Mouse (Mus musculus): ENCODE data around the gene Fam118b. TPM values are rescaled to one million over a fixed set of nuclear protein-coding genes. Genes with fewer than 3 reads are reported as not detected.

The Fam118b gene
- polyA plus RNA-seq, 1 experiment from 2014 or later = 75.3 TPM

DNA sequence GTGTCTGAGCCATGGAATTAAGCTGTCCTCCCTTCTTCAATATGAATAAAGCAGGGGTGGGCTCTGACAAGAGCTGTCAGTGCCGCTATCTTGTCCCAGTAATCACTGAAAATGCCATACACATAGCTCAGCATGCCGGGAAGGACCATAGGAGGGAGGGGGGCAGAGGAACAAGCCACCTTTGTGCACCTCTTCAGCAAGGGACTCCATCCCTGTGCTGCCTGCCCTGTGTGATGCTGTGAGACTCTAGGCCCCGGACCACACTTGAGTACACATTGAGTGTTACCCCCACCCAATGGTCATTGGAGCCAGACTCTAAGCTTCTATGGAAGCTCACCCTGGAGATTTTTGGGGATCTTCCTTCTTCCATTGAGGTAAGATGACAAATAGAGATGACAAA, 18.7 kb upstream of the Fam118b start:
- H3K4me2 ChIP-seq = no peak overlapping the region
- H3K27me3 ChIP-seq = peaks cover 83% of the 10 kb centered on the region
- H3K4me1 ChIP-seq (replicated peaks) = no peaks in the 10 kb centered on the region
- no peaks in the 10 kb centered on the region for H3K9me3 ChIP-seq
- H3K36me3 ChIP-seq = no peaks in the 10 kb centered on the region
- ATAC-seq (ENCODE audit: low FRiP score) = no peak
- no peak overlapping the region for H3K4me3 ChIP-seq
- 69% methylated on average over 3 of the region's 3 CpGs for WGBS
- H3K27ac ChIP-seq = no peak overlapping the region
- no peak overlapping the region for H3K9ac ChIP-seq

DNA sequence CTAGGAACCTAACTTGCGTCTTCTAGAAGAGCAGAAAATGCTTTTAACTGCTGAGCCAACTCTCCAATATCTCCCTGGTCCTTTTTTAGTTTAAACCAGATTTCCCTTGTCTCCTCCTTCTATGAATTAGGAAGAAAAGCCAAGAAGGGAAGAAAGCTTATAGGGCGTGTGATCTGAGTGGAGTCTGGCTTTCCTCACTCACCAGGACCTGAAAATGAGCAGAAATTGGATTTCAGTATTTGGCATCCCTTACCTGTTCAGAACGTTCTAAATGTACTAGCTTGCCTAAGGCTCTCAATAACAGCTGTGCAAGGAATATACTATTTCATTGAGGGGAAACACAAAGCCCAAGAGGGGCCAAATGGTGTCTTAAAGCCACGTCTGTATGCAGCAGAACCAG, 16.7 kb upstream of the Fam118b start:
- H3K4me2 ChIP-seq = no peak overlapping the region
- H3K9me3 ChIP-seq = no peaks in the 10 kb centered on the region
- no peak overlapping the region for H3K4me3 ChIP-seq
- no peaks in the 10 kb centered on the region for H3K4me1 ChIP-seq (replicated peaks)
- no peak overlapping the region for H3K9ac ChIP-seq
- no peak for ATAC-seq (ENCODE audit: low FRiP score)
- H3K27ac ChIP-seq = no peak overlapping the region
- H3K27me3 ChIP-seq = peaks cover 64% of the 10 kb centered on the region
- H3K36me3 ChIP-seq = no peaks in the 10 kb centered on the region
- 89% methylated on average over 4 of the region's 4 CpGs for WGBS

DNA sequence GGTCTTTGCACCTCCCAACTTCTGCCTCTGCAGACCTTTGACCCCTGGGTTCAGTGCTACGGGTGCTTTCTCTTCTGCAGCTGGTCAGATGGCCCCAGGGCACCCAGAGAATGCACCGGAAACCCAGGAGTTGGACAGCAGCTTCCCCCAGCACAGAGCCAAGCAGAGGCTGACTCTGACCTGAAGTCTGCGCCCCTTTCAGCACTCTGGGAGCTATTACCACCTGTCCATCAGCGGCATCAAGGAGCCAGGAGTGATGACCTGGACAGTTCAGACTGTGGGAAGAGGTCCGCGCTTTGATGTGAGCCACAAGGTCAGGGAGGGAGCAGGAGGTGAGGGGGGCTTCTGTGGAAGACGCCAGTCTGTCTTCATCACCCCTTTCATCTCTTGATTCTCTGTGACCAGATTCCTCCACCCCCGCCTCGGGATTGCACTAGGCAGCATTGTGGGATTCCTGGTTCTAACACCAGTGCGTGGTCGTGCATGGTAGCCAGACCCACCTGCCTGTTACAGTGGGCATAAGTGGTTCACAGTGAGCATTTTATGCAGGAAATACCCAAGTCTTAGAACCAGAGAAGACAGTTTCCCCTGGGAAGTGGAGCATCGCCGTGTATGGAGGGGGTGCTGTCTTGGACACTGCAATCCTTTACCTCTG, 15.9 kb upstream of the Fam118b start:
- no peak overlapping the region for H3K4me2 ChIP-seq
- peak; percentile 52 for ATAC-seq (ENCODE audit: low FRiP score)
- 60% methylated on average over 13 of the region's 13 CpGs for WGBS
- H3K9me3 ChIP-seq = no peaks in the 10 kb centered on the region
- no peaks in the 10 kb centered on the region; the same call in 1 of the 2 replicates for H3K36me3 ChIP-seq
- no peak overlapping the region for H3K27ac ChIP-seq
- H3K4me3 ChIP-seq = no peak overlapping the region
- H3K4me1 ChIP-seq (replicated peaks) = no peaks in the 10 kb centered on the region
- peaks cover 55% of the 10 kb centered on the region for H3K27me3 ChIP-seq
- H3K9ac ChIP-seq = no peak overlapping the region

DNA sequence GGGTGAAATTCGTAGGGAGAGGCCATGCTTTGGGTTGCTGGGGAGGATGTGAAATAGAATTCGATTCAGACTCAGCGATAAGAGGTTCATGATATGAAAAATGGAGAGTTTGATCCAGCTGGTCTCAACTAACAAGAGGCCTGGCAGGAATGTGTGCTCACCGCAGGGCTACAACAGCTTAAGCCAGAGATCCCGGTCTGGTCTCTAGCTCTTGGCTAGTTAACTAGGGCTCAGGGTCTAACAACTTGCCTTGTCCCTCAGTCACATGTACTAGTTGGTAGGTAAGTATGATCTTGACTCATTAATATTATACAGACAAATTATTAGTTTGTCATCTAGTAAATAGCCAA, 15.2 kb upstream of the Fam118b start:
- Histone ChIP-seq H3K9ac (no peak overlapping the region), H3K4me3 (no peak overlapping the region), H3K27me3 (peaks cover 48% of the 10 kb centered on the region), H3K4me1 (replicated peaks) (no peaks in the 10 kb centered on the region), H3K9me3 (no peaks in the 10 kb centered on the region), H3K4me2 (no peak overlapping the region), H3K27ac (no peak overlapping the region), H3K36me3 (peaks cover 3% of the 10 kb centered on the region)
- ATAC-seq (ENCODE audit: low FRiP score) = 0 out of 2 replicates have a peak, but pooled peaks have one; percentile 33
- WGBS = 64% methylated on average over 5 of the region's 5 CpGs

DNA sequence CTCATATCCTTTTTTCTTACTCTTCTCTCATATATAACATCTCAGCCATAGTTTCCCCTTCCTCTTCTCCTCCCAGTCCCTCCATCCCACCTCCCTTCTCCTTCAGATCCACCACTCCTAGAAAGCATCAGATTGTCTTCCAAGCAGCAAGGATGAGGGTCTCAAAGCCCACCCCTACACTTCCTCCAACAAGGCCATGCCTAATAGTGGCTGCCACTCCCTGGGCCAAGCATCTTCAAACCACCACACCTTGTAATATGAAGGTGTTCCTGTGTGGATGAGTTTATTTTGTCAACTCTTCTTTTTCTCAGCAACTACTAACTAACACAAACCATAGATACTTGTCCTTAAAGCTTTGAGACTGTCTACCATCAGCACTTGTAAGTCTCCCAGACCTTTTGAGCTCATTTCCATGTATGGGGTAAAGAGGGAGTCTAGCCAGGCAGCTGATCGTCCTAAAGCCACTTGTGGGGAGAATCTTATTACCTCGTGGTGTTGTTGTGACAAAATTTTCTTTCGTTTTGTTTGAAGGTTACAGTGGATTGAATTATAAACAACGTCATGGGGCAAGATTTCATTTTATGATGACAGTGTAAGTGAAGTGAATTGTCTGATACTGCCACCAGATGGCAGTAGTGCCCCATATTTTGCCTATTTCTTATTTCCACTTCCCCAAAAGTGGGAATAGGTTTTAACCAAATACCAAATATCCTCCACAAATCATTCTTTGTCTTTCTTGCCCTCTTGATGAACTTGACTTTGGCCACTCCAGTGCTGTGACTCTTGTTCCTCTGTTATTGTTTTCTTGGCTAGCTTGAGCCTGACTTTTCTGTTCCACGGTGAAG, 14.6 kb upstream of the Fam118b start:
- Histone ChIP-seq H3K9me3 (no peaks in the 10 kb centered on the region), H3K9ac (no peak overlapping the region), H3K4me1 (replicated peaks) (no peaks in the 10 kb centered on the region), H3K27ac (no peak overlapping the region), H3K4me3 (no peak overlapping the region), H3K27me3 (peaks cover 42% of the 10 kb centered on the region), H3K4me2 (no peak overlapping the region), H3K36me3 (peaks cover 9% of the 10 kb centered on the region)
- WGBS = 20% methylated on average over 5 of the region's 5 CpGs
- ATAC-seq (ENCODE audit: low FRiP score) = 0 out of 2 replicates have a peak, but pooled peaks have one; percentile 34

DNA sequence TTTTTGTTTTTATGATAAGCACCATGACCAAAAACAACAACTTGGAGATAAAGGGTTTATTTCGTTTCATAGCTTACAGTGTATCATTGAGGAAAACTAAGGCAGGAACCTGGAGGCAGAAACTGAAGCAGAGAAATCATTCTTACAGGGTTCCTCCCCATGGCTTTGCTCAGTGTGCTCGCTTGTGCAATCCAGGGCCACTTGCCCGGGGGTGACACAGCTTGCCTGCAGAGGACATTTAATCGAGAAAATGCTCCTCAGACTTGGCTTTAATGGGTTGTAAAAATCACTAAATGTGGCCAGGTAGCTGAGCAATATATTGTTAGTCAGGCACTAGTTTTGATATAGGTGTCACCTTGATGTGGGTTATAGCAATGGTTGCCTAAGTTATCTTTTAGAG, 10.8 kb upstream of the Fam118b start:
- Histone ChIP-seq H3K27ac (no peak overlapping the region), H3K9me3 (no peaks in the 10 kb centered on the region), H3K9ac (0 out of 2 replicates have a peak overlapping the region, but pooled peaks have one; percentile 9), H3K36me3 (peaks cover 39% of the 10 kb centered on the region), H3K4me2 (no peak overlapping the region), H3K27me3 (peaks cover 6% of the 10 kb centered on the region), H3K4me1 (replicated peaks) (no peaks in the 10 kb centered on the region), H3K4me3 (no peak overlapping the region)
- 87% methylated on average over 4 of the region's 4 CpGs for WGBS
- no peak for ATAC-seq (ENCODE audit: low FRiP score)

DNA sequence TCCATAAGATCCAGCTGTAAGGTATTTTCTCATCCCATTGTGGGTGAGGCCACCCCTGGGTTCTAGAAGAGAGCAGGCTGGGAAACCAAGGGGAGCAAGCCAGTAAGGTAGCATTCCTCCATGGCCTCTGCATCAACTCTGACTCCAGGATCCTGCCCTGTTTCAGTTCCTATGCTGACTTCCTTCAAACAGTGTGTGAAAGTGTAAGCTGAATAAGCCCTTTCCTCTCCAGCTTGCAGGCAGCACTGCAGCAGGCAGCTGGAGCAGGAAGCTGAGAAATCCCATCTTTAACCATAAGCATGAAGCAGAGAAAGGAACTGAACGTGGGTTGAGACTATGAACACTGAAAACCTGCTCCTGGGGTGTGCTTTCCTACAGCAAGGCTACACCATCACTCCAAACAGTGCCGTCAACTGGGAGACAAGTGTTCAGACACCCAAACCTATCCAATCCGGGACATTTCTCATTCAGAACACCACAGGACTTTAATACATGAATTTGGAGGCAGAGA, 10.3 kb upstream of the Fam118b start:
- no peaks in the 10 kb centered on the region for H3K4me1 ChIP-seq (replicated peaks)
- H3K36me3 ChIP-seq = peaks cover 44% of the 10 kb centered on the region
- H3K9me3 ChIP-seq = no peaks in the 10 kb centered on the region
- 0 out of 2 replicates have a peak, but pooled peaks cover under 1% of the 10 kb centered on the region for H3K27me3 ChIP-seq
- no peak overlapping the region for H3K27ac ChIP-seq
- 91% methylated on average over 3 of the region's 3 CpGs for WGBS
- no peak overlapping the region for H3K9ac ChIP-seq
- H3K4me3 ChIP-seq = no peak overlapping the region
- H3K4me2 ChIP-seq = no peak overlapping the region
- ATAC-seq (ENCODE audit: low FRiP score) = no peak

DNA sequence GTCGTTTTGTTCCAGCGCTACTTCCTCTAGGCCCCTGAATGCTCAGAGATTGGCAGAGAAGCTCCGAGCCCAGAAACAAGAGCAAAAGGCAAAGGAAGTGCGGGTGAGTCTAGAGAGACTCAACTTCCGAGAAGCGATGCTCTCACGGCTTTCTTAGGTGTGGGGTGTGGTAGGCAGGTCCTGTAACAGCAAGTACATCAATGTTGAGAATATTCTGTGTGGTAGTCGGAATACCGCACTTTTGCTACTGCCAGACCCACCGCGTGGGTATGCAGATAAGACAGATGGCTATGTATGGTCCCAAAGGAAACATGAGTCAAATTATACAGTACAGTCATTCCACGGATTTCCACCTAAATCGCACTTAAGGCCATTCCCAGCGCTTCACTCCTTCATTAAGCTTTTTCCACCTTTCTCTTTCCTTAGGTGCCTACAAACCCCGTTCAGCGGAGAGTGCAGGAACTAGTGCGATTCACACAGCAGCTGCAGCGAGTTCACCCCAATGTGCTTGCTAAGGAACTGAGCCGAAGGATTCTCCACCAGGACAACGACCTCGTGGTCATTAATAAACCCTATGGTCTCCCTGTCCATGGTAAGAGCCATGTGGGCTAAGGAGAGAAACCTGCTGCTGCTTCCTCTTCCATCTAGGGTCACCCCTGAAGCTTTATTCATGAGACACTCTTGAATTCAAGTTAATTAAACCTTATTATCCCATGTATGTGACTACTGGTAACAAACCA, 541 bp upstream of the Fam118b start:
- Histone ChIP-seq H3K27me3 (no peaks in the 10 kb centered on the region), H3K9ac (peak overlapping the region; percentile 77), H3K4me1 (replicated peaks) (peaks cover 25% of the 10 kb centered on the region), H3K36me3 (peaks cover 10% of the 10 kb centered on the region), H3K4me2 (peak overlapping the region; percentile 66), H3K9me3 (no peaks in the 10 kb centered on the region), H3K27ac (peak overlapping the region; percentile 81), H3K4me3 (peak overlapping the region; percentile 79)
- peak; percentile 65 for ATAC-seq (ENCODE audit: low FRiP score)
- 2% methylated on average over 21 of the region's 21 CpGs for WGBS

DNA sequence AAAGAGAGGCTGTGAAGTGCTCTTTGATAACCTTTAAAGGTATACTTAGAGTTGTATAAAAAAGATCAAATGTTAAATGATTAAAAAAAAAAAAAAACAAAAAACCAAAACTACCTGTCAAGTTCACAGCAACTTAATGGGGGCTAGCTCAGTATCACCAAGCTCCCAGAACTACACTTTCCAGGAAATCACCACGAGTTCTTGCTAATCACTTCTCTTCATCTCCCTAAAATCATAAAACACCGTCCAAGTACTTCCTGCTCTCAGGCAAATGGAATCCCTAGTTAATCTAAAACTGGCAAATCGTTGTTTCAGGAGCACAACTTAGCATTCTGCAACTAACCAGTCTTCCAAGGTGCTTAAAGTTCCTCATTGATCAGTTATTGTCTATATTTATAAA, 3.1 kb downstream of the Fam118b start:
- H3K27ac ChIP-seq = no peak overlapping the region
- H3K9ac ChIP-seq = no peak overlapping the region
- H3K36me3 ChIP-seq = no peaks in the 10 kb centered on the region
- no peak overlapping the region for H3K4me3 ChIP-seq
- no peaks in the 10 kb centered on the region for H3K9me3 ChIP-seq
- H3K4me2 ChIP-seq = no peak overlapping the region
- WGBS = 94% methylated on average over 3 of the region's 3 CpGs
- ATAC-seq (ENCODE audit: low FRiP score) = no peak
- H3K27me3 ChIP-seq = no peaks in the 10 kb centered on the region
- peaks cover 23% of the 10 kb centered on the region for H3K4me1 ChIP-seq (replicated peaks)

DNA sequence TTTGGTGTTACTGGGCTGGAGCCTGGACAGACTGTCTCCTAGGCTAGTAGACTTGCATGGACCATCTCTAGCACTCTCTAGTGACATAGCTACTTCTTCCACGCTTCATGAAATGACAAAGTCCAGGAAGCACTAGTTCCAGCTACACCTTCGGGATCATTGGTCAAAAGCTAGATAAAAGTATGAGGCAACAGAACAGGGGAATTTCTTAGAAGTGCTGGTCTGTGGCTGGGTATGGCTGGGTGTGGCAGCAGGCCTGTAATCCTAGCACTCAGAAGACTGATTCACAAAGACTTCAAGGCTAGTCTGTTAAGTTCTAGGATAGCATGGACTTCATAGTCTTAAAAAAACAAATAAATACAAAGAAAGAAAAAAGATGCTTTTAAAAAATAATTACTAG, 4.2 kb downstream of the Fam118b start:
- no peak overlapping the region for H3K4me2 ChIP-seq
- H3K9me3 ChIP-seq = no peaks in the 10 kb centered on the region
- H3K4me3 ChIP-seq = no peak overlapping the region
- ATAC-seq (ENCODE audit: low FRiP score) = no peak
- no peaks in the 10 kb centered on the region for H3K27me3 ChIP-seq
- H3K4me1 ChIP-seq (replicated peaks) = peaks cover 18% of the 10 kb centered on the region
- 97% methylated on average over 2 of the region's 2 CpGs for WGBS
- no peak overlapping the region for H3K27ac ChIP-seq
- no peak overlapping the region for H3K9ac ChIP-seq
- H3K36me3 ChIP-seq = peaks cover 7% of the 10 kb centered on the region; the same call in 1 of the 2 replicates

DNA sequence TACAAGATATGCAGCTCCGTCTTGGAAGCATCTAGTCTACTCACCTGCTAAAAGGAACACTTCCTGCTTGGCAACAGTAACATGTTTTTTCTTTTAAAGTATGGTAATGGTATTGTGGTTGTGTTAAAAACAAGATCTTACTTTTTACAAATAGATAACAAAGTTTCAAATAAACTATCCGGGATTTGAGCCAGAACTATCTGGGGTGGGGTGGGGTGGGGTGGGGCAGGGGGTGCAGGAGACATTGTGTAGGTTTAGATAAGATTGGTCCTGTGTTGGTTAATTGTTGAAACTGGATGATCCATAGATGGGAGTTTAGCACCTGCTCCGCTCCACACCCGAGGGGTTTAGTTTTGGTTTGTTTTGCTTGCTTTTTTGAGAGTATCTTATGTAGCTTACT, 5.2 kb downstream of the Fam118b start:
- H3K4me1 ChIP-seq (replicated peaks) = peaks cover 13% of the 10 kb centered on the region
- ATAC-seq (ENCODE audit: low FRiP score) = no peak
- no peak overlapping the region for H3K9ac ChIP-seq
- peaks cover 11% of the 10 kb centered on the region; the same call in 1 of the 2 replicates for H3K36me3 ChIP-seq
- no peaks in the 10 kb centered on the region for H3K27me3 ChIP-seq
- WGBS = 90% methylated on average over 4 of the region's 4 CpGs
- no peak overlapping the region for H3K4me2 ChIP-seq
- no peak overlapping the region for H3K4me3 ChIP-seq
- no peaks in the 10 kb centered on the region for H3K9me3 ChIP-seq
- no peak overlapping the region for H3K27ac ChIP-seq

DNA sequence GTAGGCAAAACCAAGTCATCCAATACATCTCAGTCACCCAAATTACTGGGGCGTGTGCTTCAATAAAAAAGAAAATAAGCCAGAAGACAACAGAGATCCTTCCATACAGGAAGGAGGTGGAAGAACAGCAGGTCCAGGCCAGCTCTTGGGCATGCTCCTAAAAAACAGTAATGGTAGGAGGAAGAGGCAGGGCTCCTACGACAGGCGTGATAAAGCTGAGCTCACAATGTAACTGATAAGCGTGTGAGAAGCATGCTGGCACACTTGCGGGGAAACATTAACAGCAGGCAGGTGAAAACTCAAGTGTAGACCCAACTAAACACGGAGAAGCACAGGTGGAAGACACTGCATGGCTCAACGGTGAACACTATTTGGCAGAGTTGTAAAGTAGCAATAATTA, 10.2 kb downstream of the Fam118b start:
- no peak overlapping the region for H3K4me2 ChIP-seq
- no peak overlapping the region for H3K9ac ChIP-seq
- H3K27ac ChIP-seq = no peak overlapping the region
- no peaks in the 10 kb centered on the region for H3K27me3 ChIP-seq
- no peak for ATAC-seq (ENCODE audit: low FRiP score)
- no peaks in the 10 kb centered on the region for H3K4me1 ChIP-seq (replicated peaks)
- H3K36me3 ChIP-seq = peaks cover 14% of the 10 kb centered on the region
- no peak overlapping the region for H3K4me3 ChIP-seq
- no peaks in the 10 kb centered on the region for H3K9me3 ChIP-seq
- whole genome bisulfite sequencing = 94% methylated on average over 7 of the region's 7 CpGs

Data from hindbrain, embryonic 13.5 days (tissue).